Mouse (Mus musculus) kidney, postnatal 0 days (tissue): ENCODE measurements around the gene Kars. TPM values are rescaled to one million over a fixed set of nuclear protein-coding genes. Genes with fewer than 3 reads are reported as not detected.

Experiments used
- ATAC-seq: fragments of 200-750 bp; cut with Nextera tagmentation; replicated peaks from 2 replicates; pipeline ENCODE4 v1.8.0; 2017; ENCODE audit warnings: low read depth, moderate number of reproducible peaks, moderate TSS enrichment, moderate library complexity; ENCODE audit not compliant: low FRiP score
- DNase-seq: peaks from one replicate; pipeline ENCODE4 v3.0.0-alpha.2; 2016; ENCODE audit warnings: low spot score
- H3K27ac ChIP-seq: fragments of 300-500 bp; sonication (generic); 2 replicates; pipeline ENCODE4 v1.5.1; 2014; ENCODE audit warnings: mild to moderate bottlenecking
- H3K27me3 ChIP-seq: fragments of 300-500 bp; sonication (generic); 2 replicates; pipeline ENCODE4 v1.6.1; 2014; ENCODE audit warnings: low read length, mixed read lengths; ENCODE audit not compliant: insufficient read depth
- H3K36me3 ChIP-seq: fragments of 300-500 bp; sonication (generic); 2 replicates; pipeline ENCODE4 v1.6.1; 2014; ENCODE audit warnings: low read length, mixed read lengths; ENCODE audit not compliant: insufficient read depth
- H3K4me1 ChIP-seq: fragments of 300-500 bp; sonication (generic); replicated peaks from 2 replicates; pipeline ENCODE4 v1.6.1; 2014; ENCODE audit warnings: antibody characterized with exemption, low read length, mixed read lengths; ENCODE audit not compliant: insufficient read depth
- H3K4me2 ChIP-seq: fragments of 300-500 bp; sonication (generic); 2 replicates; pipeline ENCODE4 v1.6.1; 2014; ENCODE audit warnings: mild to moderate bottlenecking, low read length, moderate library complexity, mixed read lengths
- H3K4me3 ChIP-seq: fragments of 300-500 bp; sonication (generic); replicated peaks from 2 replicates; pipeline ENCODE4 v1.5.1; 2014; ENCODE audit warnings: low read depth, low read length
- H3K9ac ChIP-seq: fragments of 300-500 bp; sonication (generic); 2 replicates; pipeline ENCODE4 v1.6.1; 2014; ENCODE audit warnings: low read depth, low read length
- H3K9me3 ChIP-seq: fragments of 300-500 bp; sonication (generic); replicated peaks from 2 replicates; pipeline ENCODE4 v1.6.1; 2016; ENCODE audit warnings: low read length, inconsistent platforms, mixed read lengths
- CTCF ChIP-seq: IDR thresholded peaks from 2 replicates; pipeline ENCODE4 v1.5.1; 2016; ENCODE audit warnings: antibody characterized with exemption, low read depth, mild to moderate bottlenecking, moderate library complexity
- WGBS: fragments of 180-500 bp; shearing (Covaris S2); extraction: QIAGEN DNeasy Blood & Tissue Kit; methylation state at CpG from one replicate; pipeline ENCODE4 v1.1.7; 2014; 5-methylcytosine and 5-hydroxymethylcytosine counted together
- polyA plus RNA-seq: library from polyadenylated mRNA; unstranded; fragments of >200 nt; fragmentation: Nextera tagmentation; extraction: Ambion mirVana; gene quantifications from 2 replicates; pipeline ENCODE4 v1.2.1, GENCODE M21; 2015

The Kars gene
- polyA plus RNA-seq, 1 experiment from 2014 or later: 139 TPM

DNA sequence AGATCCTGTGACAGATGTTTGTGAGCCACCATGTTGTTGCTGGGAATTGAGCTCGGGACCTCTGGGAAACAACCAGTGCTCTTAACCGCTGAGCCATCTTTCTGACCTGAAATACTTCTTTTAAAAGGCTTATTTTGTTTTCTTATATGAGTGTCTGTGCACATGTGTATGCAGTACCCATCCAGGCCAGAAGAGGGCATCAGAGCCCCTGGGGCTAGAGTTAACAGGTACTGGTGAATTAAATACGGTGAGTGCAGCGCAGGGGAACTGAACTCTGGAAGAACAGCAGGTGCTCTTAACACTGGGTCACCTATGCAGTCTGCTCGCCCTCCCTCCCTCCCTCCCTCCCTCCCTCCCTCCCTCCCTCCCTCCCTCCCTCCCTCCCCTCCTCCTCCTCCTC is 34.1 kb upstream of the Kars start:
- Histone ChIP-seq H3K27me3 (no peaks in the 10 kb centered on the region), H3K9me3 (no peaks in the 10 kb centered on the region), H3K36me3 (no peaks in the 10 kb centered on the region), H3K9ac (no peak overlapping the region), H3K27ac (no peak overlapping the region), H3K4me1 (no peaks in the 10 kb centered on the region), H3K4me3 (no peak overlapping the region), H3K4me2 (no peak overlapping the region)
- WGBS: 85% methylated on average over 5 of the region's 5 CpGs
- TF ChIP-seq CTCF: peak; percentile 49
- ATAC-seq (no peak), DNase-seq (no peak)

DNA sequence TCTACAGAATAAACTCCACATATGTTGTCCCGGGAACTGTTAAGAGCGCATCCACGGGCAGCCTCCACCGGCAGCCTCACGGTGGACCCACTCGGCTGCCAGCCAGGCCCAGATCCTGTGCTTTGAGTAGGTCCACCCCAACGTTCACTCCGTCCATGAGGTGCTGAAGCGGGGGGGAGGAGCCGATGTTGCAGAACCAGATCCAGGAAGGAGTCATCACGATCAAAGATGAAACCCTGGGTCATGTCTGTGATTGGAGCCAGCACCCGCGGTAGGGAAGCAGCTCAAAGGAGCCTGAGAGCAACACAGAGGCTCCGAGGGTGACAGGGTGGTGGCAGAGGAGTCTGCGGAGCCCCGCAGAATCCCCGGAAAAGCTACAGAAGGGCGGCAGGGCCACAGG is 26.4 kb upstream of the Kars start:
- no peak for ATAC-seq
- WGBS: 79% methylated on average over 18 of the region's 18 CpGs
- H3K27me3 ChIP-seq: no peaks in the 10 kb centered on the region
- H3K4me3 ChIP-seq: no peak overlapping the region
- H3K4me2 ChIP-seq: no peak overlapping the region
- no peak overlapping the region for H3K9ac ChIP-seq
- H3K36me3 ChIP-seq: no peaks in the 10 kb centered on the region
- no peaks in the 10 kb centered on the region for H3K9me3 ChIP-seq
- H3K4me1 ChIP-seq: no peaks in the 10 kb centered on the region
- no peak for DNase-seq
- no peak overlapping the region for H3K27ac ChIP-seq
- no peak for TF ChIP-seq CTCF

DNA sequence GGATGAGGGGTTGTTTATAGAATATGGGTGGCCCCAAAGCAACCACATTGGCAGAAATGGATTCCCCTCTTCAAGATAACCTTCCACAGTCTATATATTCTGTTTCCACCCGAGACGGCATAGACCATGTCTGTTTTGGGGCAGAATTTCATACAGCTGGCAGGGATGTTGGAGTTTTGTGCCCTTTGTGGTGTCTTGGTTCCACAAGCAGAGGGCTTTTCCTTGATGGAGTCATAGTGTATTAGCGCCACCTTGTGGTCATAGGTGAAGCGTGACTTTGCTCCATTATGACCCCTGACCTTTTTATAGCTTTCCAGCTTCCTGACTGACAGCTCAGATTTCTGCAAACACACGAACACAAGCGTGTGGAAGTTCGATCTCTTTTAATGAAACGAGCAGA is 23.5 kb upstream of the Kars start:
- TF ChIP-seq CTCF: peak; percentile 84
- Histone ChIP-seq H3K4me3 (no peak overlapping the region), H3K9ac (no peak overlapping the region), H3K27ac (no peak overlapping the region), H3K36me3 (no peaks in the 10 kb centered on the region), H3K4me1 (no peaks in the 10 kb centered on the region), H3K27me3 (no peaks in the 10 kb centered on the region), H3K4me2 (no peak overlapping the region), H3K9me3 (no peaks in the 10 kb centered on the region)
- no peak for ATAC-seq
- WGBS: 9% methylated on average over 8 of the region's 8 CpGs
- peak; percentile 91 for DNase-seq

GRCm38 (mm10) chr8:112033071-112033470 is 21.9 kb upstream of the Kars start:
- Histone ChIP-seq H3K27ac (no peak overlapping the region), H3K36me3 (no peaks in the 10 kb centered on the region), H3K9ac (no peak overlapping the region), H3K27me3 (no peaks in the 10 kb centered on the region), H3K4me3 (no peak overlapping the region), H3K4me2 (no peak overlapping the region), H3K9me3 (no peaks in the 10 kb centered on the region), H3K4me1 (no peaks in the 10 kb centered on the region)
- WGBS: 38% methylated on average over 7 of the region's 7 CpGs
- TF ChIP-seq CTCF: no peak
- ATAC-seq: no peak
- DNase-seq: no peak

GRCm38 (mm10) chr8:112030663-112031062 is 19.5 kb upstream of the Kars start:
- H3K27me3 ChIP-seq: no peaks in the 10 kb centered on the region
- H3K4me2 ChIP-seq: no peak overlapping the region
- H3K36me3 ChIP-seq: no peaks in the 10 kb centered on the region
- H3K9ac ChIP-seq: no peak overlapping the region
- no peak overlapping the region for H3K27ac ChIP-seq
- no peak for TF ChIP-seq CTCF
- no peak for ATAC-seq
- 72% methylated on average over 6 of the region's 6 CpGs for WGBS
- H3K9me3 ChIP-seq: no peaks in the 10 kb centered on the region
- H3K4me1 ChIP-seq: no peaks in the 10 kb centered on the region
- no peak overlapping the region for H3K4me3 ChIP-seq
- no peak for DNase-seq

DNA sequence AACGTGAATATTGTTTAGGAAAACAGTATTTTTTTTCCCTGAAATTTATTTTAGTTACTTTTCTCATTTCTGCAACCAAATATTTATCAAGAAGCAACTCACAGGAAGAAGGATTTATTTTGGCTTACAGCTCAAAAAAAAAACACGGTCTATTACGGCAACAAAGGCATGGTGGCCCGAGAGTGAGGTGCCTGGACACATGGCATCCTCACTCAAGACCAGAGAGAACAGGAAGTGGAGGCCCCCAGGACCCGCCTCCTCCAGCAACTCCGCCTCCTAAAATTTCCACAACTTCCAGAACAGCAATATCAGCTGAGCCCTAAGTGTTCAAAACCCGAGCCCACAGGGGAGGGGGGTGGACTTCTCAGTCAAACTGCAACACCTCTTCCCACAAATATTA is 18.3 kb upstream of the Kars start:
- no peak overlapping the region for H3K4me3 ChIP-seq
- no peak for DNase-seq
- H3K27me3 ChIP-seq: no peaks in the 10 kb centered on the region
- H3K9me3 ChIP-seq: no peaks in the 10 kb centered on the region
- WGBS: 75% methylated on average over 7 of the region's 7 CpGs
- TF ChIP-seq CTCF: no peak
- H3K4me1 ChIP-seq: no peaks in the 10 kb centered on the region
- H3K9ac ChIP-seq: no peak overlapping the region
- no peak overlapping the region for H3K27ac ChIP-seq
- no peak overlapping the region for H3K4me2 ChIP-seq
- no peaks in the 10 kb centered on the region for H3K36me3 ChIP-seq
- ATAC-seq: no peak

GRCm38 (mm10) chr8:112014936-112015335 is 3.8 kb upstream of the Kars start, which contains the start of gene Gm6793:
Gm6793 (minus strand) TSS chr8:112015036.
- no peak for TF ChIP-seq CTCF
- peaks cover 17% of the 10 kb centered on the region for H3K4me1 ChIP-seq
- H3K9me3 ChIP-seq: no peaks in the 10 kb centered on the region
- no peak within 1 kb of the TSS for H3K4me3 ChIP-seq
- H3K27ac ChIP-seq: no peak within 1 kb of the TSS
- no peak for DNase-seq
- no peak within 1 kb of the TSS for H3K9ac ChIP-seq
- H3K27me3 ChIP-seq: no peaks in the 10 kb centered on the region
- no peak for ATAC-seq
- no peak within 1 kb of the TSS for H3K4me2 ChIP-seq
- 93% methylated on average over 11 of the region's 11 CpGs for WGBS
- peaks cover 14% of the 10 kb centered on the region for H3K36me3 ChIP-seq
